Mouse (Mus musculus): ENCODE results near the gene Pgam2.

Gene Pgam2

GRCm38 (mm10) chr11:5804174-5804573, 641 bp upstream of the Pgam2 start:
- DNase-seq, result no peak

- DNase-seq, result no peak
Measured at GRCm38 (mm10) chr11:5802457-5803217, 896 bp downstream of the Pgam2 start.

GRCm38 (mm10) chr11:5802005-5802404, 1.5 kb downstream of the Pgam2 start:
- DNase-seq, result no peak

- DNase-seq, result no peak
Measured at GRCm38 (mm10) chr11:5801511-5801910, 2.0 kb downstream of the Pgam2 start.

- peak; percentile 3 for DNase-seq
Measured at GRCm38 (mm10) chr11:5799621-5800490, 3.7 kb downstream of the Pgam2 start.

GRCm38 (mm10) chr11:5797928-5798327, 5.6 kb downstream of the Pgam2 start:
- no peak for DNase-seq

- no peak for DNase-seq
Measured at GRCm38 (mm10) chr11:5797371-5797770, 6.2 kb downstream of the Pgam2 start.

GRCm38 (mm10) chr11:5796939-5797338, 6.6 kb downstream of the Pgam2 start:
- no peak for DNase-seq

GRCm38 (mm10) chr11:5795706-5796105, 7.8 kb downstream of the Pgam2 start:
- no peak for DNase-seq

GRCm38 (mm10) chr11:5795290-5795689, 8.2 kb downstream of the Pgam2 start:
- no peak for DNase-seq

- DNase-seq, result no peak
Measured at GRCm38 (mm10) chr11:5790431-5790830, 13.1 kb downstream of the Pgam2 start.

GRCm38 (mm10) chr11:5789754-5790333, 13.7 kb downstream of the Pgam2 start:
- no peak for DNase-seq

- no peak for DNase-seq
Measured at GRCm38 (mm10) chr11:5789071-5789753, 14.3 kb downstream of the Pgam2 start.

- peak; percentile 92 for DNase-seq
Measured at GRCm38 (mm10) chr11:5788056-5789014, 15.2 kb downstream of the Pgam2 start, which contains the start of gene Dbnl. Dbnl (plus strand) TSS chr11:5788488.

- DNase-seq, result no peak
Measured at GRCm38 (mm10) chr11:5787671-5788055, 15.9 kb downstream of the Pgam2 start.

GRCm38 (mm10) chr11:5785732-5786131, 17.8 kb downstream of the Pgam2 start:
- no peak for DNase-seq

- no peak for DNase-seq
Measured at GRCm38 (mm10) chr11:5782199-5782944, 21.2 kb downstream of the Pgam2 start.

- no peak for DNase-seq
Measured at GRCm38 (mm10) chr11:5780035-5780499, 23.5 kb downstream of the Pgam2 start.

- DNase-seq, result no peak
Measured at GRCm38 (mm10) chr11:5778481-5778880, 25.1 kb downstream of the Pgam2 start.

- DNase-seq, result no peak
Measured at GRCm38 (mm10) chr11:5766019-5766418, 37.5 kb downstream of the Pgam2 start.

- DNase-seq, result no peak
Measured at GRCm38 (mm10) chr11:5762633-5762982, 40.9 kb downstream of the Pgam2 start.
